Mouse (Mus musculus): ENCODE measurements around the gene Slc2a10. TPM values are rescaled to one million over a fixed set of nuclear protein-coding genes. Genes with fewer than 3 reads are reported as not detected.

Gene Slc2a10
- total RNA-seq (2021): 1 to 10 TPM in 1 of 2 experiments, under 1 TPM in 1; 0.80 to 1.7 TPM
- long read RNA-seq, experiment 1, partial matches to known transcripts: 0 of 4 reads
- long read RNA-seq, experiment 1, other reads (novel, unspliced or antisense): 0 of 4 reads
- long read RNA-seq, experiment 2, partial matches to known transcripts: 0 of 2 reads
- long read RNA-seq, experiment 2, other reads (novel, unspliced or antisense): 1 of 2 reads

DNA sequence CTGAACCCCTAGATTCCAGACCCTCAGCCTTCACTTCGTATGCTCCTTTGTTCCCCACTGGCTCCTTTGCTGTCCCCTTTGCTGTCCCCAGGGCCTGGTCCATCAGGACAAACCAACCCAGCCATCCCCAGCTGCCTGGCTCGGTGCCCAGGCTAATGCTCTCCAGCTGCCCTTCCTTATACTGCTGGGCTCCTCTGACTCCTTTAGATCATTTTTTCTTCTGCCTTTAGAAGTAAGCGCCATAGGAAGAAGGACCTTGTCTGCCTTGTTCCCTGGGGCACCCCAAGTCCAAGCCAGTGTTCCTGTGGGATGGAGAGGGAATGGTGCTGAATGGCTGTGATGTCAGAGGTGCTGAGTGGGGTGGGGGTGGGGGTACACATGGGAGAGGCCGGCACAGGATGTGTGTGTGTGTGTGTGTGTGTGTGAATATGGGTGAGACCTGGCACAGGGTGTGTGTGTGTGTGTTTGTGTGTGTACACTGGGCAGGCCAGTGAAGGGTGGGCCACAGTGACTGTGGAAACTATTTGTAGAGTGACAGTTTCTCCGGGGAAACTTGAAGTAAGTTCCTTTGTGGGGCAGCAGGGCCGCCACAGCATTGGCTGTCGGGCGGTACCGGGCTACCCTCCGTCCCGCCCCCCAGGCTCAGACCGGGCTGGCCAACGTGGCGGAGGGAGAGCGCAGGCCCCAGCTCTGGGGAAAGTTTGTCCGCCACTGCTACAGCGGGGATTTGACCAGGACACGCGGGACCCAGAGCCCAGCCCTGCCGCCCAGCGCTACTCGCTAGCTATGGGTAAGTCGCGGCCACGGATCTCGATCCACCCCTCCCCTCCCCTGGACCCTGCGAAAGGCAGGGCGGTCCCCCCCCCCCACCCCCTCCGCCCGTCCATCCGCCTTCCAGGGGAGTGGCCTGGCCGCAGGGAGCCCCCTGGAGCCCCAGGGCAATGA, at the start of gene Slc2a10:
TSS of gene Slc2a10 (plus strand) at position 529 of the 945 bp plus-strand sequence.
- peak in 1 of 2 experiments; percentile 34 for DNase-seq (ENCODE audit: low spot score in 2 of 2)

- DNase-seq (ENCODE audit: low spot score in 2 of 2): no peak
Observed at GRCm38 (mm10) chr2:165456710-165457109, 46.9 kb upstream of the Slc2a10 start.

- DNase-seq (ENCODE audit: low spot score in 2 of 2): no peak
Observed at GRCm38 (mm10) chr2:165458189-165458588, 45.4 kb upstream of the Slc2a10 start.

- no peak for DNase-seq (ENCODE audit: low spot score in 2 of 2)
Observed at GRCm38 (mm10) chr2:165459663-165460062, 43.9 kb upstream of the Slc2a10 start.

DNA sequence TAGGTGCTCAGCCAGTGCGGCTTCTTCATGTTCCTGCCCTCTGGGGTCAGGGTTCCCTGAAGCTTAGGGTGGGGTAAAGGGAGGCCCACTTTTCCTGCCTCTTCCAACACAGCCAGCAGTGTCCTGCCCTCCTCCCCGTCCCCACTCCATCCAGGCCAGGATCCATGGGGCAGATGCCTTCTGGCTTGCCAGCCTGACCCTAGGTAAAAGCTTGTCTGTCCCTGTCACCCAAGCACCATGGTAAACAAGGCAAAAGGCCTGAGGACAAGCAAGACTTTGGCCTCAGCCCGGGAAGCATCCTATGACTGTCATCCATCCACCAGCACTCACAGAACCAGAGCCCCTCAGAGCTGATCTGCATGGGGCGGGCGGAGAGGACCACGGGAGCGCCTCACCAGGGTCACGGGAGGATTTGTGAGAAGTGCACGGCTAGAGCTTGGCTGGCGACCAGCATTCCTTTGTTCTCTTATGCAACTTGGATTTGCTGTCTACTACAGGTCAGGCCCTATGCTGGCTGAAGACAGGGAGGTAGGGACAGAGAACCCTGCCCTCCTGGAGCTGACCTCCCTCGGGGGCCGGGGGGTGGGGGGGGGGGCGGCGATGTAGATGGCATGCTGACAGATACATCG, 35.6 kb upstream of the Slc2a10 start:
- no peak for DNase-seq (ENCODE audit: low spot score in 2 of 2)

GRCm38 (mm10) chr2:165470167-165470566, 33.4 kb upstream of the Slc2a10 start:
- no peak for DNase-seq (ENCODE audit: low spot score in 2 of 2)

DNA sequence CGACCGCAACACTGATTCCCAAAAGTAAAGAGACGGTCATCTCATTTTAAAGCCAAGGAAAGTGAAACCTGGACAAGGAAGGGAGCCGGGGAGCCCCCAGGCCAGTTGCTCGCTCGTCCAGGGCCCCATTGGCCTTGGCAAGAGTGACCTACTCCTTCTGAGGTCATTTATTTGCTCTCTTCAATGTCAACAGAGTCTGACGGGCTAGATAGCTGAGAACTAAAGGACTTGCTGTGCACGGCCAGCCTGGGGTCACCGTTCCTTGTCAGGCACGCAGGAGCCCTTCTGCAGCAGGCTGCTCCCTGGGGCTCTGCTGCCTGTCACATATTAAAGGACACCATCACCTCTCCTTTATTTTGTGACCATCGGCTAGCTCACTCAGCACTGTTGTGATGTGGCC, 31.6 kb upstream of the Slc2a10 start:
- no peak for DNase-seq (ENCODE audit: low spot score in 2 of 2)

DNA sequence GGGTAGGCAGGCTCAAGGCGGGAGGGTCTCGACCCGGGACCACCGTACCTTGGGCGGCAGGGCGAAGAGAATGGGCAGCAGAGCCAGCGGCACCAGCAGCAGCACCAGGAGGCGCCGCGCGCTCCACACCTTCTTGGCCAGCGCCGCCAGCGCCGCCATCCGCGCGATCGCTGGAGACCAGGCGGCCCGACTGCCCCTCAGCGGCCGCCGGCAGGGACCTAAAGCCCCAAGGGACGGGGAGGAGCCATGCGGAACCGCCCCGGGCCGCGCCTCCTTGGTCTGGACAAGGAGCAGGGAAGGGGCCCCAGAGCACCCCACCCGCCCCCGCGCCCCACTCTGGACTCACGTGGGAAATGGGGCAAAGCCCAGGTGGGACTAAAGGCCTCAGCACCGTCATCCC, 30.6 kb upstream of the Slc2a10 start, which contains the start of gene Slc13a3:
TSS of gene Slc13a3 (minus strand) at position 228 of the 400 bp plus-strand sequence.
- DNase-seq (ENCODE audit: low spot score in 2 of 2): no peak

DNA sequence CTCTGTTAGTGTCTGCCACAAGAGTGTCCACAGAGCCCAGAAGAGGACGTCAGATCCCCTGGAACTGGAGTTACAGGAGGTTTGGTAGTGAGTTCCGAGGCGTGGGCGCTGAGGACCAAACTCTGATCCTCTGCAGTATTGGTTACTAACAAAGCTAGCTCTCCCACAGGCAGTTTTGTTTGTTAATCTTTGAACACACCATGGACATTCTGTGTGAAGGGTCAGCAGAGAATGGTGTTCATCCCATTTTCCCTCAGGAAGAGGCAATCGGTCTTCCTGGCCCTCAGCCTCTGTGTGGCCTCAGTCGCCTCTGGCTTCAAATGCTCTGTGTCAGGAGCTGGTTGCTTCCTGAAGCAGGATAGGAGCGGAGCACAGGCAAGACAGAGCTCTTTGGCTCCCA, 28.2 kb upstream of the Slc2a10 start:
- no peak for DNase-seq (ENCODE audit: low spot score in 2 of 2)

GRCm38 (mm10) chr2:165475850-165476249, 27.7 kb upstream of the Slc2a10 start:
- DNase-seq (ENCODE audit: low spot score in 2 of 2): no peak

DNA sequence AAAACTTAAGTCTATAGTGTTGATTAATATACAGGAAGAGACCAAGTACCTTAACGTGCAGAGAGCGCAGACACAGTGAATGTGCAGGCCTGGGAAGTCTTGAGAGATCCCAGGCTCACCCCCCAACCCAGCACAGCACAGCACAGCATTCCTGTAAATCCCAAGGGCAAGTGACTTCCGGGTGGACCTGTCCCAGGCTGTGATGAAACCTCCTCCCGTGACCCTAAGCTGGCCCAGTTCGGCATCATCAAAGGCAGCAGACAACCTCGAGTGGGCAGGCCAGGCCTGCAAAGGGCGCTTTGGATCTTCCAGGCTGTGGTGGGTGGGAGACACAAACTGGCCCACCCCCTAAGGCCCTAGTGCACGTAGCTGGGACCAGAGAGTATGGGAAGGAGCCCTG, 21.6 kb upstream of the Slc2a10 start:
- DNase-seq (ENCODE audit: low spot score in 2 of 2): no peak

- DNase-seq (ENCODE audit: low spot score in 2 of 2): no peak
Observed at GRCm38 (mm10) chr2:165484152-165484551, 19.4 kb upstream of the Slc2a10 start.

- DNase-seq (ENCODE audit: low spot score in 2 of 2): no peak
Observed at GRCm38 (mm10) chr2:165485826-165486225, 17.8 kb upstream of the Slc2a10 start.

GRCm38 (mm10) chr2:165486401-165486800, 17.2 kb upstream of the Slc2a10 start:
- no peak for DNase-seq (ENCODE audit: low spot score in 2 of 2)

DNA sequence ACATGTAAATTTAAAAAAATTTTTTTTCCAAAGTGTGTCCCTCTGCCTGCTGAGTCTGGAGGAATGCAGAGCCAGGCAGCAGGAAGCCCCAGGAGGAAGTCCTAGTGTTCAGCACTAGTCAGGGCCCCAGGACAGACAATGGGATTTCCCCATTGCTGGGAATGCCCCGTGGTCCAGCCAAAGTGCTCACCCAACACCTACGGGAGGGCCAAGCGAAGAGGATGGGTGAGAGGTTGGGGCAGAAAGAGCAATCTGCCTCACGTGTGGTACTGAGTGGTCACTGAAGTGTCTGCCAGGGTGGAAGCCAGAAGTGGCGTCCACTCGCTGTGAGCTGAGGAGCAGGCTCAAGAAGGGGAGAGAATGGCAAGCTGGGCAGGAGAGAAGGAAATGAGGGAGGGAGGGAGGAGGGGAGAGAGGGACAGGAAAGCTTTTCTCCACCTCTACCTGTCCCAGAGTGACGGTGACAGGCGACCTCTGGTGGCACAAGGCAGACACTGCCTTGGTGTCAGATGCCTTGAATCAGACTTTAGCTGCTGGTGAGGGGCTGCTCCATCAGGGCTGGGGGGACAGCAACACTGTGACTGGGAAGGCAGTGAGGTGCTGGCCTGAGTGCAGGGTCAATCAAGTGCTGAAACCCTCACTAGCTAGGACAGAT, 16.6 kb upstream of the Slc2a10 start:
- DNase-seq (ENCODE audit: low spot score in 2 of 2): peak; percentile 28 to 41

GRCm38 (mm10) chr2:165492648-165493553, 10.7 kb upstream of the Slc2a10 start, which contains the start of gene Trp53rka:
Trp53rka (minus strand) TSS chr2:165493324.
- DNase-seq (ENCODE audit: low spot score in 2 of 2): peak; percentile 78 to 79

DNA sequence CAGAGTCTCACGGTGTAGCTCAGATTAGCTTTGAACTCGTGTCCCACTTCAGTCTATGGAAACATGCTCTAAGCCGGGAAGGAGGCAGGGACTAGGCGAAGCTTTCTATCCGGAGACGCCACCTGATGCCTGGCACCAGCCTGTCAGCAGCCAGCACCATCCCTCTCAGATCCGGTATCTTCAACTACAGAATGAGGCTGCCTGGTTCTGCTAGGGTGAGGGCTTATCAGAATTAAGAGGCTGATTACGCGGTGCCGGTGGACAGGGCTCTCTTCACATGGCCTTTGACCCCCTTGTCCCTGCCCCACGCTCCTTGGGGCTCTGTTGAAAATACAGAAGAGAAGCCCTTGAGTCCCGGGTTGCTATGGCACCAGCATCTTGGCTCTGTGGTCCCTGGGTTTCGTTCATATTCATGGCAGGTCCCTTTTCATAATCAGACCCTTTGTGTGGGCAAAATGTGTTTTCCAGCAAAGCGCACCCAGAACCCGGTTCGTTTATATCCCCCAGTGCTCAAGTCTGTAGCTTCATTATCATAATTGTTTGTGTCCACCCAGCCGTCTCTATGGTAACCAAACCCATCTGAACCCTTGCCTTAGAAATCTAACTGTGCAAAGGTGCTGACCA, 9.9 kb upstream of the Slc2a10 start:
- peak in 1 of 2 experiments; percentile 28 for DNase-seq (ENCODE audit: low spot score in 2 of 2)

GRCm38 (mm10) chr2:165494495-165494894, 9.1 kb upstream of the Slc2a10 start:
- DNase-seq (ENCODE audit: low spot score in 2 of 2): no peak

DNA sequence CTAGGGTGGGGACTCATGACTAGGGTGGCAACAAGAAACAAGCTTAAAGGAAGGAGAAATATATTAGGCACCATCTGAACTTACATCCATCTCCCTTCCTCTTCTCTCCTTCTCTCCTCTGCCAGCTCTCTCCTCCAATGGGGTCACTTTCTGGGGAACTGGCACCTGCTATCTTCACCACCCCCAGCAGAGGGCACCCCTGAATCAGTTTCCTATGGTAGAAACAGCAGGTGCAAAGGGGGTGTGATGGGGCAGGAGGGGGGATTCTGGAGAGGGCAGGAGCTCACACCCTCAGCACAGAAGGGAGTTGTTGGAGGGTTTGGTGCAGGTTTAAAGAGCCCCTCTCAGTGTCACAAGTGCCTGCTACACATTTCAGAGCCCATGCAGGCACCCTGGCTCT, 7.3 kb upstream of the Slc2a10 start:
- DNase-seq (ENCODE audit: low spot score in 2 of 2): peak; percentile 27 to 49
